Mouse (Mus musculus) cerebellum, adult 2 months (tissue): ENCODE data around the gene Tenm2. TPM values are rescaled to one million over a fixed set of nuclear protein-coding genes. Genes with fewer than 3 reads are reported as not detected.

Experiments
- DNase-seq, 2 experiments: peaks; one replicate each; pipeline ENCODE4 v3.0.0; 2021
- H3K27ac ChIP-seq: fragments of 200-500 bp; 2 replicates; pipeline ENCODE4 v1.5.1; 2012; ENCODE audit warnings: low read length, control low read depth, inconsistent platforms; ENCODE audit not compliant: insufficient read depth
- H3K27me3 ChIP-seq: fragments of 200-500 bp; 2 replicates; pipeline ENCODE4 v1.6.1; 2012; ENCODE audit warnings: inconsistent platforms, mild to moderate bottlenecking, low read length, moderate library complexity; ENCODE audit not compliant: control insufficient read depth, insufficient read depth
- H3K4me1 ChIP-seq: fragments of 200-500 bp; 2 replicates; pipeline ENCODE4 v1.6.1; 2011; ENCODE audit warnings: low read length; ENCODE audit not compliant: control insufficient read depth, insufficient read depth
- H3K4me3 ChIP-seq: fragments of 200-500 bp; replicated peaks from 2 replicates; pipeline ENCODE3; 2011; ENCODE audit warnings: mild to moderate bottlenecking, low read depth, low read length, control low read depth; ENCODE audit not compliant: insufficient read depth
- CTCF ChIP-seq: fragments of 200-500 bp; IDR thresholded peaks from 2 replicates; pipeline ENCODE4 v1.5.1; 2011; ENCODE audit warnings: low read depth, mild to moderate bottlenecking, control low read depth, low read length, moderate library complexity, borderline replicate concordance; ENCODE audit not compliant: insufficient read depth
- POLR2A ChIP-seq: fragments of 200-500 bp; IDR thresholded peaks from 2 replicates; pipeline ENCODE4 v1.6.1; 2011; ENCODE audit warnings: low read length, control low read depth, borderline replicate concordance; ENCODE audit not compliant: insufficient read depth
- WGBS: fragments of 180-500 bp; shearing (Covaris S2); methylation state at CpG from one replicate; pipeline ENCODE4 v1.1.7; 2018; 5-methylcytosine and 5-hydroxymethylcytosine counted together
- polyA plus RNA-seq: library from polyadenylated mRNA; depleted of rRNA; stranded (reverse); fragments of >200 nt; gene quantifications from 2 replicates; pipeline ENCODE4 v1.2.3, GENCODE M21; 2012

Tenm2 gene
- polyA plus RNA-seq, 1 experiment = 9.1 TPM

GRCm38 (mm10) chr11:36512468-36512867, 723.3 kb downstream of the Tenm2 start:
- DNase-seq = no peak
- no peak overlapping the region for H3K27ac ChIP-seq
- no peak overlapping the region for H3K4me3 ChIP-seq
- WGBS = 32% methylated on average over 7 of the region's 7 CpGs
- TF ChIP-seq POLR2A = no peak
- no peak for TF ChIP-seq CTCF
- H3K27me3 ChIP-seq = no peaks in the 10 kb centered on the region; the same call in 1 of the 2 replicates
- H3K4me1 ChIP-seq = no peaks in the 10 kb centered on the region

GRCm38 (mm10) chr11:36508312-36508711, 727.5 kb downstream of the Tenm2 start:
- no peak for DNase-seq

GRCm38 (mm10) chr11:36494898-36495548, 740.7 kb downstream of the Tenm2 start:
- H3K27me3 ChIP-seq = no peaks in the 10 kb centered on the region
- TF ChIP-seq CTCF (no peak), POLR2A (no peak)
- peaks cover 11% of the 10 kb centered on the region for H3K4me1 ChIP-seq
- no peak overlapping the region for H3K27ac ChIP-seq
- peak; percentile 26 to 40 for DNase-seq
- no peak overlapping the region for H3K4me3 ChIP-seq
- 47% methylated on average over 9 of the region's 9 CpGs for WGBS

More at GRCm38 (mm10) chr11:36508312-36508711, 727.5 kb downstream of the Tenm2 start:
- WGBS = 85% methylated on average over 7 of the region's 7 CpGs
- TF ChIP-seq CTCF (no peak), POLR2A (no peak)
- Histone ChIP-seq H3K4me1 (no peaks in the 10 kb centered on the region), H3K27me3 (no peaks in the 10 kb centered on the region), H3K27ac (no peak overlapping the region), H3K4me3 (no peak overlapping the region)

- H3K27me3 ChIP-seq = no peaks in the 10 kb centered on the region
- no peak overlapping the region for H3K4me3 ChIP-seq
- peaks cover 11% of the 10 kb centered on the region for H3K4me1 ChIP-seq
- WGBS = 48% methylated on average over 6 of the region's 6 CpGs
- H3K27ac ChIP-seq = no peak overlapping the region
- TF ChIP-seq POLR2A (no peak), CTCF (no peak)
- peak in 1 of 2 experiments; percentile 21 for DNase-seq
Observed at GRCm38 (mm10) chr11:36492274-36492673, 743.5 kb downstream of the Tenm2 start.

- WGBS = 71% methylated on average over 7 of the region's 7 CpGs
- DNase-seq = peak; percentile 13 to 19
- Histone ChIP-seq H3K27me3 (no peaks in the 10 kb centered on the region), H3K4me3 (no peak overlapping the region), H3K4me1 (peaks cover 9% of the 10 kb centered on the region), H3K27ac (no peak overlapping the region)
- TF ChIP-seq CTCF (peak; percentile 60; the same call in 1 of the 2 replicates), POLR2A (no peak)
Observed at GRCm38 (mm10) chr11:36490085-36490484, 745.7 kb downstream of the Tenm2 start.

- no peak for TF ChIP-seq POLR2A
- no peak for TF ChIP-seq CTCF
- no peak for DNase-seq
- WGBS = 87% methylated on average over 4 of the region's 4 CpGs
Observed at GRCm38 (mm10) chr11:36488666-36489065, 747.1 kb downstream of the Tenm2 start.

GRCm38 (mm10) chr11:36486092-36486491, 749.7 kb downstream of the Tenm2 start:
- Histone ChIP-seq H3K27me3 (no peaks in the 10 kb centered on the region), H3K27ac (no peak overlapping the region), H3K4me1 (no peaks in the 10 kb centered on the region; the same call in 1 of the 2 replicates), H3K4me3 (no peak overlapping the region)
- DNase-seq = no peak
- 88% methylated on average over 12 of the region's 12 CpGs for WGBS
- TF ChIP-seq POLR2A = no peak

More at GRCm38 (mm10) chr11:36488666-36489065, 747.1 kb downstream of the Tenm2 start:
- H3K4me1 ChIP-seq = peaks cover 5% of the 10 kb centered on the region
- no peak overlapping the region for H3K4me3 ChIP-seq
- H3K27me3 ChIP-seq = no peaks in the 10 kb centered on the region
- H3K27ac ChIP-seq = no peak overlapping the region

- Histone ChIP-seq H3K4me3 (no peak overlapping the region), H3K27ac (no peak overlapping the region), H3K4me1 (no peaks in the 10 kb centered on the region; the same call in 1 of the 2 replicates), H3K27me3 (no peaks in the 10 kb centered on the region)
- no peak for DNase-seq
- TF ChIP-seq CTCF (no peak), POLR2A (no peak)
- WGBS = 45% methylated on average over 8 of the region's 8 CpGs
Observed at GRCm38 (mm10) chr11:36484466-36485069, 751.2 kb downstream of the Tenm2 start.
